Mouse (Mus musculus): ENCODE results near the gene Kmt2c. TPM values are rescaled to one million over a fixed set of nuclear protein-coding genes. Genes with fewer than 3 reads are reported as not detected.

Kmt2c gene
- polyA plus RNA-seq (2016; fragmentation: Nextera tagmentation; extraction: Ambion mirVana), result 8.5 and 10.5 TPM in 2 replicates

GRCm38 (mm10) chr5:25498346-25498820 lies at the start of gene Kmt2c:
TSS of gene Kmt2c (minus strand) at chr5:25498783.
- peak; percentile 88 for DNase-seq (ENCODE audit: low spot score)
- peak within 1 kb of the TSS; percentile 96 for H3K27ac ChIP-seq
- WGBS, result 2% methylated on average over 42 of the region's 54 CpGs
- H3K9me3 ChIP-seq, result no peaks in the 10 kb centered on the region
- no peaks in the 10 kb centered on the region for H3K36me3 ChIP-seq
- peak within 1 kb of the TSS; percentile 96 for H3K4me3 ChIP-seq
- peaks cover 7% of the 10 kb centered on the region for H3K4me1 ChIP-seq
- no peaks in the 10 kb centered on the region for H3K27me3 ChIP-seq (ENCODE audit: insufficient read depth, poor library complexity, severe bottlenecking)

GRCm38 (mm10) chr5:25546912-25547311 lies 48.3 kb upstream of the Kmt2c start:
- no peaks in the 10 kb centered on the region for H3K27me3 ChIP-seq (ENCODE audit: insufficient read depth, poor library complexity, severe bottlenecking)
- H3K9me3 ChIP-seq, result no peaks in the 10 kb centered on the region
- H3K4me1 ChIP-seq, result no peaks in the 10 kb centered on the region
- 79% methylated on average over 2 of the region's 2 CpGs for WGBS
- H3K4me3 ChIP-seq, result no peak overlapping the region
- no peak overlapping the region for H3K27ac ChIP-seq
- H3K36me3 ChIP-seq, result no peaks in the 10 kb centered on the region
- no peak for DNase-seq (ENCODE audit: low spot score)

- DNase-seq (ENCODE audit: low spot score), result no peak
- H3K27me3 ChIP-seq (ENCODE audit: insufficient read depth, poor library complexity, severe bottlenecking), result no peaks in the 10 kb centered on the region
- no peak overlapping the region for H3K4me3 ChIP-seq
- no peaks in the 10 kb centered on the region for H3K36me3 ChIP-seq
- H3K27ac ChIP-seq, result no peak overlapping the region
- WGBS, result 82% methylated on average over 5 of the region's 5 CpGs
- no peaks in the 10 kb centered on the region for H3K4me1 ChIP-seq
- no peaks in the 10 kb centered on the region for H3K9me3 ChIP-seq
These were observed 46.0 kb upstream of the Kmt2c start for GRCm38 (mm10) chr5:25544566-25544965.

- H3K27ac ChIP-seq, result no peak overlapping the region
- H3K36me3 ChIP-seq, result no peaks in the 10 kb centered on the region
- DNase-seq (ENCODE audit: low spot score), result no peak
- H3K4me1 ChIP-seq, result no peaks in the 10 kb centered on the region
- 92% methylated on average over 3 of the region's 3 CpGs for WGBS
- no peaks in the 10 kb centered on the region for H3K27me3 ChIP-seq (ENCODE audit: insufficient read depth, poor library complexity, severe bottlenecking)
- no peak overlapping the region for H3K4me3 ChIP-seq
- no peaks in the 10 kb centered on the region for H3K9me3 ChIP-seq
These were observed 45.5 kb upstream of the Kmt2c start for GRCm38 (mm10) chr5:25544061-25544460.

- no peak overlapping the region for H3K4me3 ChIP-seq
- 65% methylated on average over 2 of the region's 2 CpGs for WGBS
- H3K4me1 ChIP-seq, result no peaks in the 10 kb centered on the region; the same call in 1 of the 2 replicates
- no peak for DNase-seq (ENCODE audit: low spot score)
- no peaks in the 10 kb centered on the region for H3K36me3 ChIP-seq
- H3K27me3 ChIP-seq (ENCODE audit: insufficient read depth, poor library complexity, severe bottlenecking), result no peaks in the 10 kb centered on the region
- H3K9me3 ChIP-seq, result no peaks in the 10 kb centered on the region
- H3K27ac ChIP-seq, result no peak overlapping the region
These were observed 43.1 kb upstream of the Kmt2c start for GRCm38 (mm10) chr5:25541661-25542060.

- H3K27ac ChIP-seq, result no peak overlapping the region
- no peak overlapping the region for H3K4me3 ChIP-seq
- no peaks in the 10 kb centered on the region; the same call in 1 of the 2 replicates for H3K4me1 ChIP-seq
- H3K27me3 ChIP-seq (ENCODE audit: insufficient read depth, poor library complexity, severe bottlenecking), result no peaks in the 10 kb centered on the region
- no peaks in the 10 kb centered on the region for H3K36me3 ChIP-seq
- DNase-seq (ENCODE audit: low spot score), result peak; percentile 14
- WGBS, result 79% methylated on average over 3 of the region's 3 CpGs
- no peaks in the 10 kb centered on the region for H3K9me3 ChIP-seq
These were observed 42.3 kb upstream of the Kmt2c start for GRCm38 (mm10) chr5:25540921-25541320.

GRCm38 (mm10) chr5:25540412-25540811 lies 41.8 kb upstream of the Kmt2c start:
- H3K27ac ChIP-seq, result no peak overlapping the region
- no peaks in the 10 kb centered on the region for H3K27me3 ChIP-seq (ENCODE audit: insufficient read depth, poor library complexity, severe bottlenecking)
- H3K36me3 ChIP-seq, result no peaks in the 10 kb centered on the region
- no peak overlapping the region for H3K4me3 ChIP-seq
- DNase-seq (ENCODE audit: low spot score), result peak; percentile 20
- H3K9me3 ChIP-seq, result no peaks in the 10 kb centered on the region
- no peaks in the 10 kb centered on the region; the same call in 1 of the 2 replicates for H3K4me1 ChIP-seq

- Histone ChIP-seq H3K27me3 (ENCODE audit: insufficient read depth, poor library complexity, severe bottlenecking) (no peaks in the 10 kb centered on the region), H3K4me3 (no peak overlapping the region), H3K9me3 (no peaks in the 10 kb centered on the region), H3K27ac (no peak overlapping the region), H3K4me1 (peaks cover 3% of the 10 kb centered on the region; the same call in 1 of the 2 replicates), H3K36me3 (no peaks in the 10 kb centered on the region)
- 33% methylated on average over 6 of the region's 6 CpGs for WGBS
- DNase-seq (ENCODE audit: low spot score), result peak; percentile 58
These were observed 38.4 kb upstream of the Kmt2c start for GRCm38 (mm10) chr5:25536921-25537409.

GRCm38 (mm10) chr5:25536451-25536850 lies 37.9 kb upstream of the Kmt2c start:
- Histone ChIP-seq H3K4me3 (no peak overlapping the region), H3K4me1 (peaks cover 3% of the 10 kb centered on the region; the same call in 1 of the 2 replicates), H3K36me3 (no peaks in the 10 kb centered on the region), H3K27me3 (ENCODE audit: insufficient read depth, poor library complexity, severe bottlenecking) (no peaks in the 10 kb centered on the region), H3K27ac (no peak overlapping the region), H3K9me3 (no peaks in the 10 kb centered on the region)
- DNase-seq (ENCODE audit: low spot score), result peak; percentile 28
- 52% methylated on average over 2 of the region's 2 CpGs for WGBS

GRCm38 (mm10) chr5:25535566-25535965 lies 37.0 kb upstream of the Kmt2c start:
- peaks cover 3% of the 10 kb centered on the region; the same call in 1 of the 2 replicates for H3K4me1 ChIP-seq
- H3K27me3 ChIP-seq (ENCODE audit: insufficient read depth, poor library complexity, severe bottlenecking), result no peaks in the 10 kb centered on the region
- 79% methylated on average over 2 of the region's 2 CpGs for WGBS
- H3K36me3 ChIP-seq, result no peaks in the 10 kb centered on the region
- DNase-seq (ENCODE audit: low spot score), result peak; percentile 58
- H3K4me3 ChIP-seq, result no peak overlapping the region
- H3K27ac ChIP-seq, result no peak overlapping the region
- H3K9me3 ChIP-seq, result no peaks in the 10 kb centered on the region

- Histone ChIP-seq H3K4me3 (no peak overlapping the region), H3K4me1 (peaks cover 6% of the 10 kb centered on the region; the same call in 1 of the 2 replicates), H3K9me3 (no peaks in the 10 kb centered on the region), H3K27me3 (ENCODE audit: insufficient read depth, poor library complexity, severe bottlenecking) (no peaks in the 10 kb centered on the region), H3K36me3 (no peaks in the 10 kb centered on the region), H3K27ac (no peak overlapping the region)
- DNase-seq (ENCODE audit: low spot score), result no peak
- WGBS, result 60% methylated on average over 5 of the region's 5 CpGs
These were observed 34.7 kb upstream of the Kmt2c start for GRCm38 (mm10) chr5:25533298-25533697.

- Histone ChIP-seq H3K4me3 (no peak overlapping the region), H3K36me3 (no peaks in the 10 kb centered on the region), H3K9me3 (no peaks in the 10 kb centered on the region), H3K4me1 (peaks cover 6% of the 10 kb centered on the region; the same call in 1 of the 2 replicates), H3K27me3 (ENCODE audit: insufficient read depth, poor library complexity, severe bottlenecking) (no peaks in the 10 kb centered on the region), H3K27ac (no peak overlapping the region)
- WGBS, result 45% methylated on average over 18 of the region's 18 CpGs
- DNase-seq (ENCODE audit: low spot score), result no peak
These were observed 33.9 kb upstream of the Kmt2c start for GRCm38 (mm10) chr5:25532256-25533147.

GRCm38 (mm10) chr5:25530629-25531028 lies 32.0 kb upstream of the Kmt2c start:
- Histone ChIP-seq H3K36me3 (no peaks in the 10 kb centered on the region), H3K4me1 (peaks cover 20% of the 10 kb centered on the region), H3K27me3 (ENCODE audit: insufficient read depth, poor library complexity, severe bottlenecking) (no peaks in the 10 kb centered on the region), H3K9me3 (no peaks in the 10 kb centered on the region), H3K27ac (peak overlapping the region; percentile 98), H3K4me3 (peak overlapping the region; percentile 77)
- DNase-seq (ENCODE audit: low spot score), result no peak
- 42% methylated on average over 2 of the region's 2 CpGs for WGBS
